Mouse (Mus musculus): ENCODE results near the gene Madcam1.
"Not testable (repeated sequence)": the region's sequence is repeated elsewhere in the genome, so short reads cannot be mapped to it uniquely, and the experiment has no call there.

Gene Madcam1

DNA sequence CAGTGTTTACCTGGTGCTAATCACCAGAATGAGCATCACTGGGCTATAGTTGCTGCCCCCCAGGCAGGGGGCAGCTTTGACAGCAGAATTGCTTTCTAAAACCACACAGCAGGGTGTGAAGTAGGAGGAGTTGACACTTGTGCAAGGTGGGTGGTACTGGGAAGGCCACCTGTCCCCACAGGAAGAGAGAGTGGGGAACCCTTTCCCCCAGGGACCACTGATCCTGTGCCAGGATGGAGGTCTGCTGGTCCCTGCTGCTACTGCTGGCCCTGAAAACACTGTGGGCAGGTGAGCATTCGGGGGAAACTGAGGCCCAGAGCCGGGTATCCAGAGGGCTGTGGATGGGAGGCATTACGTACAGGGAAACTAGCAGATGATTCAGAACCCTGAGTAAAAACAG, 24.8 kb downstream of the Madcam1 start:
- DNase-seq (ENCODE audit: low spot score) = no peak

DNA sequence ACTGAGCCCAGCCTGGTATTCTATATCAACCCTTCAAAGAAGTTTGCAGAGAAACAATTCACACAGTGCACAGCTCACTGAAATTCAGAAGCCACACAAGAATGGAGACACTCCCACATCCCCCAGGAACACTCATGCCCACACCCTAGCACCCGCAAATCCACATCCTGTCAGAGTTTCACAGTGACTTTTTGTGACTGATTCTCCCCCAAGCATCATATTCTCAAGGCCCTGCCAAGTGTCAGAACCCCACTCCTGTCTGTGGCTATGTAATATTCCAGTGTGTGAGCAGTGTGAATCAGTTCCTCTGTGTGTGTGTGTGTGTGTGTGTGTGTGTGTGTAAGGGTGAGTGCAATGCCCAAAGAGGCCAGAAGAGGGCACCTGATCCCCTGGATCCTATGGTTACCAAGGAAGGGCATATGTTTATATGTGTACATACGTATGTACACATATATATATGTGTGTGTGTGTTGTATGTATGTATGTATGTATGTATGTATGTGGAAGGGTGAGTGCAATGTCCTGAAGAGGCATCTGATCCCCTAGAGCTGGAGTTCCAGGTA, 27.7 kb downstream of the Madcam1 start:
- no peak for DNase-seq (ENCODE audit: low spot score)

DNA sequence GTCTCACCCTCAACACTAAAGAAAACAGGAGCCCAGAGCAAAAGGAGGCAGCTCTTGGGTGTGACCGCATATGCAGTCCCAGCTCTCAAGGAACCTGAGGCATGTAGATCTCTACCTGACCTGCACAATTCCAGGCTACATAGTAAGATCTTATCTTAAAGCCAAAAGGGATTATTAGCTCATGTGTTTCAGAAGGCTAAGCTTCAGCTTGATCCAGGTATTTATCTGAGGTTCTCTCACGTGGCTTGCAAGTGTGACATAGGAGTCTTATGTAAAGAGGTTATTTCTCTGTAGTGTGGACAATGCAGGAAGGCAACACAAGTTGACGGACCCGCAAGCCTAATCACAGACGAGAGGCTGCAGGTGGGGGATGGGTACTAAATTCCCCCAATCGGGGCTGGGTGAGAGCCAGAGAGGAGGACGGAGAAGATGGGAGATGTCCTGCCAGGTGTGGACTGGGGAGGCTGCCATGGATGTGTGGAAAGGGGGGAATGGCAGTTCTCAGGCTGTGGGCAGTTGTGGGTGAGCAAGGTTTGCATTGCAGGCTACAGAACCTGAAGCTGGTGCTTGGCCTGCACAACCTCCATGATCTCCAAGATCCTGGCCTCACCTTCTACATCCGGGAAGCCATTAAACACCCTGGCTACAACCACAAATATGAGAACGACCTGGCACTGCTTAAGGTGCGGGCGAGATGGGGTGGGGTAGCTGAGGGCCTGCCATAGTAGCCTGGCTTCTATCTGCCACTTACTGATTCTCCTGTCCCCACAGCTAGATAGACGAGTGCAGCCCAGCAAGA, 29.4 kb downstream of the Madcam1 start:
- DNase-seq (ENCODE audit: low spot score) = no peak

DNA sequence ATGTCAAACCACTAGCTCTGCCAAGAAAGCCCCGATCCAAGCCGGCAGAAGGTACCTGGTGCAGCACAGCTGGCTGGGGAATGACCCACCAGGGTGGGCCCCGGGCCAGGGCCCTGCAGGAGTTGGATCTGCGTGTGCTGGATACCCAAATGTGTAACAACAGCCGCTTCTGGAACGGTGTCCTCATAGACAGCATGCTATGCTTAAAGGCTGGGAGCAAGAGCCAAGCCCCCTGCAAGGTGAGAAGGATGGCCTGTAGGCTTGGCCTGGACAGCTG, 30.0 kb downstream of the Madcam1 start:
- DNase-seq (ENCODE audit: low spot score) = no peak

GRCm38 (mm10) chr10:79695231-79696128, 31.1 kb downstream of the Madcam1 start:
- DNase-seq (ENCODE audit: low spot score) = peak; percentile 64

DNA sequence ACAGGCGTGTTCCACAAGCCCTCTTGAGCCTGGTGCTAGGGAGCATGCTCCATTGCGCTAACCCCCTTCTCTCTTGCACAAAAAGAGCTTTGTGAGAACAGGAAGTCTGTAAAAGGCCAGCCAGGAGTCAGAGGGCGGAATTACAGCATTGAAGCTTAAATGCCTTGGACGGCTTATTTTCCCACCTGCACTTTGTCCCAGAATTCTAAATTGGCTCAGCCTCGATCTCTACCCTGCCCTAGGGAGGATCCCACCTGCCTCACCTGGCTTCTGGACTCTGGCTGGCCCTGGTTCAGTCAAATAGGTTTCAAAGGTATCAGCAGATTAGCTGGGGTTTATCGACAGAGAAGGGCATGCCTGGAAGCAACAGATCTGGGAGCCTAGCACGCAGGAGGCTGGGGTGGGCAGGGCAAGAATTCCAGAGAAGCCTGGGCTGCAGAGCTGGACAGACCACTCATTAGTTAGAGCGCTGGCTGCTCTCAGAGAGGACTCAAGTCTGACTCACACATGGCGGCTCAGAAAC, 31.8 kb downstream of the Madcam1 start:
- no peak for DNase-seq (ENCODE audit: low spot score)

DNA sequence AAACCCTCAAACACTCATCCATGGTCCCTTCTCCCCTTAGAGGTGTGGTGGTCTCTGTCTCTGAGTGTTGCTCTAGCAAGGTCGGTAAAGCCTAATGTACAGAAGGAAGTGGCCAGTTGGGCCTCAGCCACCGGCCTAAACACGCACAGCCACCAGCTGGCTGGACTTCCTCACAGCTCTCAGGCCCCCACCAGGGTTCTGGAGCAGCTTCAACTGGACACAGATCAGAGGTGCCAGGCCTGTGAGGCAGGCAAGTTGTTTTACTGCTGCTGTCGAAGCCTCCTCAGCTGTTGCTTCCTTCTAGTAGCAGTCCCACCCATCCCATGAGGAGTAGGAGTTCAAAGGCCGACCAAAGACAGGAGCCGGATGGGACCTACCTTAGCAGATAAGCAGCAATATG, 33.6 kb downstream of the Madcam1 start:
- no peak for DNase-seq (ENCODE audit: low spot score)

GRCm38 (mm10) chr10:79698459-79698858, 34.1 kb downstream of the Madcam1 start:
- no peak for DNase-seq (ENCODE audit: low spot score)

- DNase-seq (ENCODE audit: low spot score) = no peak
These were observed 36.3 kb downstream of the Madcam1 start for GRCm38 (mm10) chr10:79700676-79701075.

DNA sequence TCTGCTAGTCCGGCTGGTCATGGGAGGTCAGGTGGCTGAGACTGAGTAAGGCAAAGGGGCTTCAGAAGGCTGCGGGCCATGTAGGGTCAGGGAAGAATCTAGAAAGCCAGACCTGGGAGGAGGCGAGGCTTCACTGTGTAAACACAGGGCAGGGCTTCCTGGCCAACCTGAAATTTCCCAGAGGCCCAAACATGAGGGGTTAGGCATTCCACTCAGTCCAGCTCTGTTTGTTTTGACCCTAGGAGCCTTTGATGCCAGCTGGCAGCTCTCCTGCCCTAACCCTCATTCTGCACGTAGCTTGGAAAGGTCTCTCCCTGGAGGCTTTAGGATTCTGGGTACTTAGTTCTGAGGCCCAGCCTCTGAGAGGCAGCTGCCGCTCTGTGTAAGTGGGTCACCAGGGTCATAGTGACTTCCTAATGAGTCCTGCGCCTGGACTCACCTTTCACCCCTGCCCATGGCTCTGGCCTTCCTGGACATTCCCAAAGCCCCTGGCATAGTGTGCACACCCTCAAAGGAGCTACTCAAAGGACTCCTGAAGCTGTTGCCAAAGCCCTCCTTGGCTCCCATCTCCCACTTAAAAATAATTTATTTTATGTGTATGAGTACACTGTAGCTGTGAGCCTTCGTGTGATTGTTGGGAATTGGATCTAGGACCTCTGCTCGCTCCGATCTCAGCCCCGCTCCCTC, 37.2 kb downstream of the Madcam1 start:
- DNase-seq (ENCODE audit: low spot score) = no peak

GRCm38 (mm10) chr10:79702970-79703369, 38.6 kb downstream of the Madcam1 start:
- DNase-seq (ENCODE audit: low spot score) = not testable (repeated sequence)

GRCm38 (mm10) chr10:79703541-79703940, 39.2 kb downstream of the Madcam1 start:
- no peak for DNase-seq (ENCODE audit: low spot score)

DNA sequence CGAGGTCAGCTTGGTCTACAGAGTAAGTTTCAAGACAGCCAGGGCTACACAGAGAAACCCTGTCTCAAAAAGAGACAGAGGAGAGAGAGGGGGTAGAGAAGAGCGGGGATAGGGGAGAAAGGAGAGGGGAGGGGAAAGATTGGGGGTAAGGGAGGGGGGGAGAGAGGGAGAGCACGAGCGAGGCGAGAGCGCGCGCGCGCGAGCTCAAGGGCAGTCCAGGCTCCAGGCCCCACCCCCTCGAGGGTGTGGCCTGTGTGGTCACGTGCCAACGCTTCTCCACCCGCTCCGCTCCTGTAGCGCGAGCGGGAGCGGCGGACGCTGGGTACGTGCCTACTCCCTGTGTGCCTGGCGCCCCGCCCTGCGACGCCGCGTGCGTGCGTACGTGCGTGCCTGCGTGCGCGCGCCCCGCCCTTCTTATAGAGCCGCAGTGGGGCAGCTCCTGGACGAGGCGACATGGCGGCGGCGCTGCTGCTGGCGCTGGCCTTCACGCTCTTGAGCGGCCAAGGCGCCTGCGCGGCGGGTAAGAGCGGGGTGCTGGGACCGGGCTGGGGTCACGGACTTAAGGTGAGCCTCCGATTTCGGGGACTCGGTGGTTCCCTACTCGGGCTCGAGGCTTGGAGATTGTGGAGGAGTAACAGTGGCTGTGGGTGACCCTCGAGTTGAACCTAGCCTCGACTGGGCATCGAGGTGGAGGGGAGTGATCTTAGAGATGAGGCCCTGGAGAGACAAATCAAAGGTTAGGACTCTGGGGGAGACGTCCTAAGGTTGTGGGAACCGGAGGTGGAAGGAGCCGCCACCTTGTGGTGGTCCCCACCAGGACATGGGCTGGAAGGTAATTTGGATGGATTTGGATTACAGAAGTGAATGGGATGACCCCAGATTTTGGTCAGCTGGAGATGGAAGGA, 40.0 kb downstream of the Madcam1 start, which contains the start of gene Bsg:
TSS of gene Bsg (plus strand) at position 427 of the 905 bp plus-strand sequence.
- DNase-seq (ENCODE audit: low spot score) = peak; percentile 98

DNA sequence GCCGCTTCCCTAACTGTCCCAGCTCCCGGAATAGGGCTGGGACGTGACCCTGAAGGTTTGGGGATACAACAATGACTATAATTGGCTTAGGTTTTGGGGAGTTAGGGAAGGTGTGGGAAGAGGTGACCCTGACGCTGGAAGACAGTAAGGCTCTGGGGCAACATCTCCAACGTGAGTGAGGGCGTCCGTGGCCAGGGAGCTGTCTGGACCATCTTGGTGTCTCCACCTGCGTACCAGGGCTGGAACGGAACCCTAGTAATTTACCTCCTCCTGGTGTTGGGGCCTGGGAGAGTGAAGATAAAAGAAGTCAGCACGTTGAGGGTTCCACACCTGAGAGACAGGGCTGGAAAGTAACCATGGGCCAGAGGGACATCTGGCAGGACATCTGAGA, 40.6 kb downstream of the Madcam1 start:
- DNase-seq (ENCODE audit: low spot score) = no peak

- DNase-seq (ENCODE audit: low spot score) = no peak
These were observed 41.6 kb downstream of the Madcam1 start for GRCm38 (mm10) chr10:79705951-79706350.

GRCm38 (mm10) chr10:79706406-79707094, 42.2 kb downstream of the Madcam1 start:
- DNase-seq (ENCODE audit: low spot score) = no peak

DNA sequence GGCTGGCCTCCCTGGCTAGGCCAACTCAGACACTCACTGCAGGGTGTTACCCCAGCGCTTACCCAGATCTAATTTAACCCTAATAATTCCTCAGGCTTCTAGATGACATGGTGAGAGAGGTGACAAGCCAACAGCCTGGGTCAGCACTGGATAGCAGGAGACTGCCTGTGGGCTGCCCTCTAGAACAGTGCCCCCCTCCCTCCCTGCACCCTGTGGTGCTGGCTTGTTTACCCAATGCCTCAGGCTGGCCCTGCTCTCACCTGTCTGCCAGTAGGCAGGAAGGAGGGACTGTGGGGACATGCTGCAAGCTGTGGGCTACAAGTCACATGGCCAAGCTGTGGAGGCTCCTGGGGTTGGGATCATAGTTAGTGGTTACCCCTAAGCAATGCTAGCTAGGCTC, 42.8 kb downstream of the Madcam1 start:
- DNase-seq (ENCODE audit: low spot score) = no peak

DNA sequence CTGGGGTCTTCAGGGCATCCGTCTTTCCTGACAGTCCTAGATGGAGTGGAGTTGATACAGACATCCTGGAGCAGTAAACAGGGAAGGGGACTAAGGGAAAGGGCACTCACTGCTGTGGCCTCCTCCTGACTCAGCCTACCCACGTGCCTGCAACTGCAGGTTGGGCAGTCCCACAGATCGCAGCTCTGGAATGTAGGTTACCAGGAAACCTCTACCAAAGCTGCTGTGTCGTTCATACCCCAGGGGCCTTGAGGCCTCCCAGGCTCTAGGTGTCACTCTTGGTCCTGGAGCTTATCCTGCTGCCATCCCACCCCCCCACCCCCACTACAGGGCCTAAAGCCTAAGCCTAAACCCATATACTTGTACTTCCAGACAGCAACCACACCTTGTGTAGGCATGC, 43.4 kb downstream of the Madcam1 start:
- no peak for DNase-seq (ENCODE audit: low spot score)

GRCm38 (mm10) chr10:79708668-79709067, 44.3 kb downstream of the Madcam1 start:
- DNase-seq (ENCODE audit: low spot score) = no peak

DNA sequence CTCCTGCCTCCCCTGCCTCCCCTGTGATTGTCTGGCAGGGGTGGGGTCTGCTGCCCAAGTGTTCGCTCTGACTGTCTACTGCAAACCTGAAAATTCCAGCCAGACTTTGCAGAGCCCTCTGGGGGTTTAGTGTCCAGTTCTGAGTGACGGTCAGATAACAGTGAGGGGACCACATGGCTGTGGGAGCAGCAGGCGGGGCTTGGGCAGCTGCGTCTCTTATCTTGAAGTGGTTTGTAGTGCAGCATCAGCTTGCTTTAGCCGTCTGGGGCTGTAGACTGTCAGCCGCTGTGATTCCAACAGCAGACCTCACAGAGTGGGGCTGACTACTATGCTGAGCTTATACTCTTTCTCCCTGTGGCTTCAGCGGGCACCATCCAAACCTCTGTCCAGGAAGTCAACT, 44.9 kb downstream of the Madcam1 start:
- DNase-seq (ENCODE audit: low spot score) = no peak

Measured in testis, postnatal 14 days (tissue).